Mouse (Mus musculus): ENCODE results near the gene Tmem11. TPM values are rescaled to one million over a fixed set of nuclear protein-coding genes. Genes with fewer than 3 reads are reported as not detected.

The Tmem11 gene
- polyA plus RNA-seq, 1 experiment from 2014 or later, result 61.2 TPM

DNA sequence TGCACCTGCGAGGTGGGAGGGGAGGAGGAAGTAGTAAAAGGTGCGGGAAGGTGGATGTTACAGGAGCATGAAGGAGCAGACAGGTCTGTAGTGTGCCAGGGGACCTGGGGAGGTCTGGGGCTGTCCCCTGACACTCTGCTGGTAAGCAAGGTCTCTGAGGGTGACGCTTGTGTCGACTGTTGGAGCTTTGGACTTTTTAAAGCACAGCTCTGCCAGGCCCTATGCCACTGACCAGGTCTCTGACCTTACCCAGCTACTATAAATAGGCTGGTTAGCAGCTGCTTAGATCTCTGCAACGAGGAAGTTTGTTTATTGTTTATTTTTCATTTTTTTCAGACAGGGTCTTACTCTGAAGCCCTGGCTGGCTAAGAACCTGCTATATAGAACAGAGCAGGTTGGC lies 33.7 kb downstream of the Tmem11 start:
- peaks cover 5% of the 10 kb centered on the region; the same call in 1 of the 2 replicates for H3K36me3 ChIP-seq (ENCODE audit: control insufficient read depth, insufficient read depth)
- ATAC-seq, result no peak
- WGBS, result 94% methylated on average over 5 of the region's 5 CpGs
- H3K27ac ChIP-seq (ENCODE audit: low read length), result no peak overlapping the region
- H3K9ac ChIP-seq (replicated peaks; ENCODE audit: low read depth, low read length), result no peak overlapping the region
- no peak overlapping the region for H3K4me2 ChIP-seq (ENCODE audit: low read length)
- no peaks in the 10 kb centered on the region for H3K27me3 ChIP-seq (replicated peaks; ENCODE audit: control insufficient read depth, insufficient read depth, low read length)
- H3K4me1 ChIP-seq (replicated peaks; ENCODE audit: control insufficient read depth, insufficient read depth, low read length), result no peaks in the 10 kb centered on the region
- no peaks in the 10 kb centered on the region for H3K9me3 ChIP-seq (ENCODE audit: control insufficient read depth, low read length)
- H3K4me3 ChIP-seq (replicated peaks; ENCODE audit: low read length), result no peak overlapping the region

DNA sequence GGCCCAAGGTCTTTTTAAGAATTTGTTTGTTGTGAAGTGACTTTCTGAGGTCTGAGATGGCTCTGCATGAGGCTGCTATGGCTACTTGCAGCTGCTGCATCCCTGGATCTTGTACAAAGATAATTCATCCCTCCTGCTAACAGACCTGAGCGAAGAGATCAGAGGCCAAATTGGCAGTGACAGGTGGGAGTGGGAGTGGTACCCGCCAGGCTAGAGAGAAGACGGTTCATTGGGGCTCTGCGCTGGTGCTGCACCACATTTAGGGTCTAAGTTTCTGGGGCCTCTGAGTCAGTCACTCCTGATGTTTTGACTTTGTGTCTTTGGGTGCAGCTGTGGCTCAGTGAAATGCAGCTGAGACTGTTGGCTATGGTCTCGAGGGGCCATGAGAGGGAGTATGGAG lies 35.7 kb downstream of the Tmem11 start:
- Histone ChIP-seq H3K4me3 (replicated peaks; ENCODE audit: low read length) (no peak overlapping the region), H3K4me2 (ENCODE audit: low read length) (no peak overlapping the region), H3K9ac (replicated peaks; ENCODE audit: low read depth, low read length) (no peak overlapping the region), H3K36me3 (ENCODE audit: control insufficient read depth, insufficient read depth) (peaks cover 5% of the 10 kb centered on the region; the same call in 1 of the 2 replicates), H3K4me1 (replicated peaks; ENCODE audit: control insufficient read depth, insufficient read depth, low read length) (no peaks in the 10 kb centered on the region), H3K27ac (ENCODE audit: low read length) (no peak overlapping the region), H3K9me3 (ENCODE audit: control insufficient read depth, low read length) (no peaks in the 10 kb centered on the region), H3K27me3 (replicated peaks; ENCODE audit: control insufficient read depth, insufficient read depth, low read length) (no peaks in the 10 kb centered on the region)
- ATAC-seq, result no peak
- 91% methylated on average over 5 of the region's 5 CpGs for WGBS

DNA sequence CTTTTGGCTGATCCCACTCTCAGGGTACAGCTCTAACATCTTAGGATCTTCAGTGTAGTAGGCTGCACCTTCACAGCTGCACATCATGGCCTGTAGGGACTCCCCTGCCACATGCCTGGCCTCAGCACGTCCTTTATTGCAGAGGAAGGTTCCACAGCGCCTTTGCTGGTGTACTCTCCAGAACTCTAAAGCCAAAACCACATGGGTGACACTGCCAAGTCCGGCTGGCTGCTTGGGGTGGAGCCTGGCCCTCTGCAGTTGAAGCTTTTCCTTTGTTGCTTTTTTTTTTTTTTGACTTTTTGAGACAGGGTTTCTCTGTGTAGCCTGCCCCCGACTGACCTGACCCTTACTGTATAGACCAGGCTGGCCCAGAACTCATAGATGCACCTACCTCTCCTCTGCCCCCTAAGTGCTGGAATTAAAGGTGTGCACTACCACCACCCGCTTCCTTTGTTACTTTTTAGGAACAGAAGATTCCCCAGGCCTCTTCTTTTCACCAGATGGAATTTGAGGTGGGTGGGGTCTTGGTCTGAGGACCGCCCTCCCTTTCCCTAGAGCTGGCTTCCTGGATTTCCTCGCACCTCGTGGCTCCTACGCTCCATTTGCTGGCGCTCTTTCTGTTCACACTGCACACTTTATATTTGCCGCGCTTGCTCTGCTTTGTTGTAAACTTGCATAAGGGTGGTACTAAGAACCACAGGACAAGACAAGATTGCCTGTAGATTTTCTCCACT lies 37.4 kb downstream of the Tmem11 start:
- Histone ChIP-seq H3K4me3 (replicated peaks; ENCODE audit: low read length) (no peak overlapping the region), H3K9me3 (ENCODE audit: control insufficient read depth, low read length) (no peaks in the 10 kb centered on the region), H3K9ac (replicated peaks; ENCODE audit: low read depth, low read length) (no peak overlapping the region), H3K4me1 (replicated peaks; ENCODE audit: control insufficient read depth, insufficient read depth, low read length) (no peaks in the 10 kb centered on the region), H3K27me3 (replicated peaks; ENCODE audit: control insufficient read depth, insufficient read depth, low read length) (no peaks in the 10 kb centered on the region), H3K27ac (ENCODE audit: low read length) (no peak overlapping the region), H3K4me2 (ENCODE audit: low read length) (no peak overlapping the region), H3K36me3 (ENCODE audit: control insufficient read depth, insufficient read depth) (peaks cover 5% of the 10 kb centered on the region; the same call in 1 of the 2 replicates)
- no peak for ATAC-seq
- WGBS, result 79% methylated on average over 12 of the region's 12 CpGs

DNA sequence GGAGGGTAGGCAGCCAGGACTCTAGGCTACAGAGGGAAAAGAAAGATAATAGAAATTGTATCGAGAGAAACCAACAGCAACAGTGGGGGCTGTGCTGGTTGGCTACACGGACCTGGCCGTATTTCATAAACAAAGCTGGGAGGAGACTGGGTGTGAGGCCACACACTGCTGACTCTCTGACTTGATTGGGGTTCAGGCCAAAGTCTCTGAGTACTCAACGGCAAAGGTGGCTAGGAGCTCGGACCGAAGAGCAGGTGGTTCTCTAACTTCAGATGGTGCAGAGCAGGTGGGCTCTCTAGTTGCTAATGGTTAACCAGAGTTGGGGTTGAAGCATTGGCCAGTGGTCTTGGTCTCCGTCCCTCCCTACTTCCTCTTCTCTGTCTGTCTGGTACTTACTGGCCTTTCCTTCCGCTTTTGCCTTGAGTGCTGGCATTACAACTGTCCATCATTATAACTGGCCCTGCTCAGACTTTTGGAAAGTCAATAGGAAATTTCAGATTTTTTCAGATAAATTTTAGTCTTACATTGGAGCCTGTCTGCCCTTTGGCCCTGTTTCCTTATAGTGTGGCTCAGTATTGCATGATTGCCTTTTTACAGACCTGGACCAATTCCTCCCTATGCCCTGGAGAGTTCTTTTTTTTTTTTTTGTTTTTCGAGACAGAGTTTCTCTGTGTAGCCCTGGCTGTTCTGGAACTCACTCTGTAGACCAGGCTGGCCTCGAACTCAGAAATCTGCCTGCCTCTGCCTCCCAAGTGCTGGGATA lies 41.2 kb downstream of the Tmem11 start:
- H3K9me3 ChIP-seq (ENCODE audit: control insufficient read depth, low read length), result no peaks in the 10 kb centered on the region
- H3K4me1 ChIP-seq (replicated peaks; ENCODE audit: control insufficient read depth, insufficient read depth, low read length), result no peaks in the 10 kb centered on the region
- no peak overlapping the region for H3K4me2 ChIP-seq (ENCODE audit: low read length)
- H3K36me3 ChIP-seq (ENCODE audit: control insufficient read depth, insufficient read depth), result no peaks in the 10 kb centered on the region
- H3K9ac ChIP-seq (replicated peaks; ENCODE audit: low read depth, low read length), result no peak overlapping the region
- H3K27me3 ChIP-seq (replicated peaks; ENCODE audit: control insufficient read depth, insufficient read depth, low read length), result no peaks in the 10 kb centered on the region
- H3K27ac ChIP-seq (ENCODE audit: low read length), result no peak overlapping the region
- WGBS, result 91% methylated on average over 10 of the region's 10 CpGs
- no peak overlapping the region for H3K4me3 ChIP-seq (replicated peaks; ENCODE audit: low read length)
- ATAC-seq, result no peak

DNA sequence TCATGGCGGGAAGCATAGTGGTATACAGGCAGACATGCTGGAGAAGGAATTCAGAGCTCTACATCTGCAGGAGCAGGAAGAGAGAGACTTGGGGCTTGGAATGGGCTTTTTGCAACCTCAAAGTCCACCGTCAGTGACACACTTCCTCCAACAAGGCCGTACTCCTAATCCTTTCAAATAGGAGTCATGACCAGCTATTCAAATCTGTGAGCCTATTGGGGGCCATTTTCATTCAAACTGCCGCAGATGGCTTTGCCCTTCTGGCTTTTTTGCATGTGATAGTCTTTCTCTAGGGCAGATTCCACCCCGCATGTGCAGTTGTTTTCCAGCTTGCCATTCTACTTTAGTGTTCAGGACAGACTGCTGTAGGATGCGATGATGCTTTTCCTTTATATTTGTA lies 42.2 kb downstream of the Tmem11 start:
- Histone ChIP-seq H3K36me3 (ENCODE audit: control insufficient read depth, insufficient read depth) (no peaks in the 10 kb centered on the region), H3K9ac (replicated peaks; ENCODE audit: low read depth, low read length) (no peak overlapping the region), H3K4me2 (ENCODE audit: low read length) (no peak overlapping the region), H3K27me3 (replicated peaks; ENCODE audit: control insufficient read depth, insufficient read depth, low read length) (no peaks in the 10 kb centered on the region), H3K4me3 (replicated peaks; ENCODE audit: low read length) (no peak overlapping the region), H3K4me1 (replicated peaks; ENCODE audit: control insufficient read depth, insufficient read depth, low read length) (no peaks in the 10 kb centered on the region), H3K9me3 (ENCODE audit: control insufficient read depth, low read length) (no peaks in the 10 kb centered on the region), H3K27ac (ENCODE audit: low read length) (no peak overlapping the region)
- ATAC-seq, result no peak
- 97% methylated on average over 6 of the region's 6 CpGs for WGBS

DNA sequence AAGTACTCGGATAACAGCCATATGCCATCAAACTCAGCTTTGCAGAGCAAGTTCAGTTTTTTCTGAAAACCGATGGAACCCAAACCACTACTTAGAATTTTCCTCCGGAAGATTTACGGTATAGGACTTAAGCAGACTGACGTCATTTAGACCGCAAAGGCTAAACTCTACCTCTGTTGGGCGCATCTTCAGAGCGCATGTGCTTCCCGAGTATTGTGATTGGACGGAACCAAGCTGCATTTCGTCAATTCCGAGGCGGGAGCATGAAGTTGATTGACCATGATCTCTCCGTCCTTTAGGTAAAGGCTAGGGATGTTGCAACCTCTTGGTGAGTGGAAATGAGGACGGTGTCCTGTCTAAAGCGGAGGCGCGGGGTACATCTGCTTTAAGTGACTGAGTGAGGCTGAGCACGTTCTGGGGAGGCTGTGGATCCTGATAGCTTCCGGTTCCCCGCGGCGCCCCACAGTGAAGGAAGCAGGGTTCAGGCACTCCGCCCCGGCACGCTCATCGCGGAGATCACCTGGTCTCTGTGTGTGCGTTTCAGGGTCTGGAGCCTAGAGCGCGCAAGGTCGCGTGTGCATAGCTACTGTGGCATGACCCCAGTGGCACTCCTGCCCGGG lies 48.5 kb downstream of the Tmem11 start, which contains the start of gene Dhrs7b:
Gene Dhrs7b (plus strand): TSS at position 199 of the 620 bp plus-strand sequence.
- under 1% methylated on average over 34 of the region's 34 CpGs for WGBS
- H3K9me3 ChIP-seq (ENCODE audit: control insufficient read depth, low read length), result no peaks in the 10 kb centered on the region
- peak within 1 kb of the TSS; percentile 72 for H3K27ac ChIP-seq (ENCODE audit: low read length)
- H3K4me3 ChIP-seq (replicated peaks; ENCODE audit: low read length), result peak within 1 kb of the TSS; percentile 55
- H3K36me3 ChIP-seq (ENCODE audit: control insufficient read depth, insufficient read depth), result no peaks in the 10 kb centered on the region
- H3K4me1 ChIP-seq (replicated peaks; ENCODE audit: control insufficient read depth, insufficient read depth, low read length), result peaks cover 6% of the 10 kb centered on the region
- H3K4me2 ChIP-seq (ENCODE audit: low read length), result peak within 1 kb of the TSS; percentile 59
- H3K27me3 ChIP-seq (replicated peaks; ENCODE audit: control insufficient read depth, insufficient read depth, low read length), result no peaks in the 10 kb centered on the region
- H3K9ac ChIP-seq (replicated peaks; ENCODE audit: low read depth, low read length), result peak within 1 kb of the TSS; percentile 71
- ATAC-seq, result peak; percentile 99

DNA sequence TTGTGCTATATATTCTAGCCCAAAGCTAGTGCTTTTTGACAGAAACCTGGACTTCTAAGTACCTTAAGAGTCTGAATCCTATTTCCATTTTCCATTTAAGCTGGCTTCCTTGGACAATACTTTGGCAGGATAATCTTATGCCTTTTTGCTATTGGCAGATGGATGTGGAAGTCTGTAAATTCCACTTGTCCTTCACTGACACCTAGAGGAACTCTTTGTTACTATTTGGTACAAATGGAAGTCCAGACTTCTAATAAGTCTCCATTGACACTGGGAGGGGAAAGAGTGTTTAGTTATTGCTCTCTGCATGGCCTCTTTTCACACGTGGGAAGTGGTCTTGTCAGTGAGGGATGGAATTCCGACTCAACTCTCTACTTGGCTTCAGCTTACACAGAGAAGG lies 50.2 kb downstream of the Tmem11 start:
- no peak for ATAC-seq
- no peak overlapping the region for H3K27ac ChIP-seq (ENCODE audit: low read length)
- WGBS, result 50% methylated on average over 2 of the region's 2 CpGs

DNA sequence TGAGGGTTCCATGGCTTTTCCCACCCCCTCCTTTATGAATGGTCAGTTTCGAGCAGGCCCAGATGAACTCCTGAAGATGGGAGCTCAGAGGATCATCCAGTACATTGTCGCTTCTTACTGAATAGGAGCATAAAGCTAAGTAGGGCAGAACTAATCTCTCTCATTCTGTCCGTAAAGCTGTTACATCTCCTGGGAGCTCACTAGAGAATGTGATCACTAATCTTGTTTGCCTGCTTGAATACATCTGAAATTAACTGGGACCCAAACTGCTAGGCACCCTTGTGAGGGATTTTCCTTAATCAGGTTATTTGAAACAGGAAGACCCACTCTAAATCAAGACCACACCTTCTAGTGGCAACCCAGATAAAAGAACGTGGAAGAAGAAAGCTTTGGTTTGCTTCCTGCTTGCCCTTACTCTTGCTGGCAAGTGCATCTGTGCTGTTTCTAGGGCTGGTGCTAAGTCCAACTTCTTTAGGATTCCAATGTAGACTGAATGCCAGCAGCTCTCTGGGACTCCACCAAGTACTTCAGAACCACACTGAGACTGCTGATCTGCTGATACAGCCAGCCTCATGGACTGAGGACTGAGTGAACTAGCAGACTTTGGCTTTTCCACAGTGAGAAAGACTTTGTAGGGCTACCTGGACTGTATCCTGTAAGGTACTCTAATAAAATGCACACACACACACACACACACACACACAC lies 51.7 kb downstream of the Tmem11 start:
- Histone ChIP-seq H3K27ac (ENCODE audit: low read length) (no peak overlapping the region), H3K9me3 (ENCODE audit: control insufficient read depth, low read length) (no peaks in the 10 kb centered on the region), H3K4me1 (replicated peaks; ENCODE audit: control insufficient read depth, insufficient read depth, low read length) (peaks cover 6% of the 10 kb centered on the region), H3K4me2 (ENCODE audit: low read length) (no peak overlapping the region), H3K27me3 (replicated peaks; ENCODE audit: control insufficient read depth, insufficient read depth, low read length) (no peaks in the 10 kb centered on the region), H3K4me3 (replicated peaks; ENCODE audit: low read length) (no peak overlapping the region), H3K36me3 (ENCODE audit: control insufficient read depth, insufficient read depth) (no peaks in the 10 kb centered on the region), H3K9ac (replicated peaks; ENCODE audit: low read depth, low read length) (no peak overlapping the region)
- no peak for ATAC-seq
- WGBS, result 29% methylated on average over 4 of the region's 4 CpGs

More for the DNA sequence above, 50.2 kb downstream of the Tmem11 start:
- Histone ChIP-seq H3K36me3 (ENCODE audit: control insufficient read depth, insufficient read depth) (no peaks in the 10 kb centered on the region), H3K4me2 (ENCODE audit: low read length) (no peak overlapping the region), H3K27me3 (replicated peaks; ENCODE audit: control insufficient read depth, insufficient read depth, low read length) (no peaks in the 10 kb centered on the region), H3K4me1 (replicated peaks; ENCODE audit: control insufficient read depth, insufficient read depth, low read length) (peaks cover 6% of the 10 kb centered on the region), H3K9me3 (ENCODE audit: control insufficient read depth, low read length) (no peaks in the 10 kb centered on the region), H3K4me3 (replicated peaks; ENCODE audit: low read length) (no peak overlapping the region), H3K9ac (replicated peaks; ENCODE audit: low read depth, low read length) (no peak overlapping the region)

DNA sequence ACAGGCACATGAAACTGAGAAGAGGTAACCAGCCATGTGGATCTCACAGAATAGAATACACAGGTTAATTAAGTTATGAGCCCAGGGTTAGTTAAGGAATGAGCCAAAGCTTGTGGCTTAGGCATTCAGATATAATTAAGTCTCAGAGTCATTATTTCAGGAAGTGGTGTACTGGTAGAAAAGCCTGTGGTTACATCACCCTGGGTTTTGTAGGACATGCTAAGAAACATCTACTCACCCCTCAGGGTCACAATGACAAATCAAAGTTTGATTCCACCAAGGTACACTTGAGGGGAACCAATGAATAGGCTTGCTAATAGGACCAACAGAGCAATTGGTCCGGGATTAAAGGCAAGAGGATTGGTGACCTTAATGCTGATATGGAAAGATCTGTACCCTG lies 52.4 kb downstream of the Tmem11 start:
- Histone ChIP-seq H3K9me3 (ENCODE audit: control insufficient read depth, low read length) (no peaks in the 10 kb centered on the region), H3K27ac (ENCODE audit: low read length) (no peak overlapping the region)
- 39% methylated on average over 1 of the region's 1 CpGs for WGBS

More for the DNA sequence above, 52.4 kb downstream of the Tmem11 start:
- Histone ChIP-seq H3K27me3 (replicated peaks; ENCODE audit: control insufficient read depth, insufficient read depth, low read length) (no peaks in the 10 kb centered on the region), H3K4me1 (replicated peaks; ENCODE audit: control insufficient read depth, insufficient read depth, low read length) (peaks cover 6% of the 10 kb centered on the region), H3K9ac (replicated peaks; ENCODE audit: low read depth, low read length) (no peak overlapping the region), H3K4me2 (ENCODE audit: low read length) (no peak overlapping the region), H3K4me3 (replicated peaks; ENCODE audit: low read length) (no peak overlapping the region), H3K36me3 (ENCODE audit: control insufficient read depth, insufficient read depth) (no peaks in the 10 kb centered on the region)
- ATAC-seq, result no peak
